Mouse (Mus musculus): ENCODE results near the gene Anxa9. TPM values are rescaled to one million over a fixed set of nuclear protein-coding genes. Genes with fewer than 3 reads are reported as not detected.

Gene Anxa9
- polyA plus RNA-seq, 1 experiment from 2014 or later, result 2.5 TPM

DNA sequence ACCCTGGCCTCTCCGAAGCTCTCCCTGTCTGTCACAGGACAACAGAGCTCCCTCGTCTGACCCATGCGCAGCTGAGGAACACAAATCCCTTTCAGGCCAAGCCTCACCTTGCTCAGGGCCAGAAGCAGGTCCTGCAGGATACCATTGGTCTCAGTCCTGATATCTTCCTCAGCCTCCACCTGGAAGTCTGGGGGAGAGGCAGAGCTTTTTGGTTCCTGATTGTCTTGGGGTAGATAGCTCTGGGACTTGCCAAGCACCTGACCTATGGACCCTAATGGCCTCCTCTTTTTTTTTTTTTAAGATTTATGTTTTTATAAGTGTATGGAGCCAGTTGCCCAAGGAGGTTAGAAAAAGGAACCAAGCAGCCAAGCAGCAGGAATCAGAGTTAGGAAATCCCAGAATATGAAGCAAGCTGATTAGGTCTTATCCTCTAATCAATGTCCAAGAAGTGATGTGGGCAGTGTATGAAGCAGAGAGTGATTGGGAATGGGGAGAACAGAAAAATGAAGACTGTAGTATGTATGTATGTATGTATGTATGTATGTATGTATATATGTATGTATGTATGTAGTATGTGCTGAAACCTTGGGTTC, 5.7 kb downstream of the Anxa9 start:
- no peak overlapping the region for H3K4me3 ChIP-seq (ENCODE audit: low read depth, low read length)
- H3K9me3 ChIP-seq (replicated peaks; ENCODE audit: control insufficient read depth, low read length), result no peaks in the 10 kb centered on the region
- 76% methylated on average over 3 of the region's 3 CpGs for WGBS (ENCODE audit: insufficient replicate concordance)
- H3K27me3 ChIP-seq (ENCODE audit: control insufficient read depth, insufficient read depth, low read depth, low read length), result no peaks in the 10 kb centered on the region
- H3K4me2 ChIP-seq (ENCODE audit: low read depth, low read length), result no peak overlapping the region
- peaks cover under 1% of the 10 kb centered on the region; the same call in 1 of the 2 replicates for H3K4me1 ChIP-seq (ENCODE audit: control insufficient read depth, low read depth, low read length)
- H3K9ac ChIP-seq (ENCODE audit: low read depth, low read length), result no peak overlapping the region
- no peak for ATAC-seq (ENCODE audit: low read depth)
- no peak overlapping the region for H3K27ac ChIP-seq (ENCODE audit: low read length)
- no peaks in the 10 kb centered on the region for H3K36me3 ChIP-seq (ENCODE audit: control insufficient read depth, insufficient read depth)

DNA sequence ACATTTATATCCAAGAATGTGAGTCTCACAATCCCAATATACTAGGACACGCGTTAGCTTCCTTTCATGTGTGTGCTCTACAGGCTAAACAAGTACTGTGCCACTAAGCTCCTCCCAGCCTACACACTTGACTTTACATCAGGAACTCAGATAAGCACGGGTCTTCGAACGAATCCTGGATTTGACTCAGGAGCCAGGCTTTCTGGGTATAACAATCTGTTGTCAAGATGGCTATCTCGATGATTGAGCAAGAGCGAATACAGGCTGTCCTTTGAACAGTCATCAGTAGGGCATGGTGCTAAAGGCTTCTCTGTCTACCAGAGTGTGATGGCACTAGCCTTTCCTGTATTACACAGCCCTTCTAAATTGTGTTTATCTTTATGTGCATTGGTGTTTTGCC, 9.0 kb downstream of the Anxa9 start:
- Histone ChIP-seq H3K27me3 (ENCODE audit: control insufficient read depth, insufficient read depth, low read depth, low read length) (no peaks in the 10 kb centered on the region), H3K4me3 (ENCODE audit: low read depth, low read length) (no peak overlapping the region), H3K27ac (ENCODE audit: low read length) (0 out of 2 replicates have a peak overlapping the region, but pooled peaks have one; percentile 6), H3K9ac (ENCODE audit: low read depth, low read length) (no peak overlapping the region), H3K9me3 (replicated peaks; ENCODE audit: control insufficient read depth, low read length) (no peaks in the 10 kb centered on the region), H3K36me3 (ENCODE audit: control insufficient read depth, insufficient read depth) (no peaks in the 10 kb centered on the region), H3K4me2 (ENCODE audit: low read depth, low read length) (no peak overlapping the region), H3K4me1 (ENCODE audit: control insufficient read depth, low read depth, low read length) (peaks cover 16% of the 10 kb centered on the region)
- ATAC-seq (ENCODE audit: low read depth), result peak; percentile 53
- 52% methylated on average over 7 of the region's 7 CpGs for WGBS (ENCODE audit: insufficient replicate concordance)

DNA sequence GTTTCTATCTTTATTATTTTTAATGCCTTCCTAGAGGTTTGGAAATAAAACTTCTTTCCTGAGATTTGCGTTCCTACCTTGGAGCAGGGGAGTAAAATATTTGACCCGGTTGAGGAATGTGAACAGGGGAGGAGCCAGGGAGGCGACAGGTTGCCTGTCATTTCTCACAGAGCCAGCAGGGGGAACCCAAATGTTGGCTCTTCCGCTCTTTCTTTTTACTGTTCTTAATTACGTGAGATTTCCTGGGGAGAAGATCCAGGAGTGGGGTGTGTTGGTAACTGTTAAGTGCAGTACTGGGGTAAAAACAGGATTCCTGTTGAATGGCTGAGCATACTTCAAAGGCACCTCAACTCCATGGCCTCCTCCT, 10.9 kb downstream of the Anxa9 start:
- Histone ChIP-seq H3K27me3 (ENCODE audit: control insufficient read depth, insufficient read depth, low read depth, low read length) (no peaks in the 10 kb centered on the region), H3K4me2 (ENCODE audit: low read depth, low read length) (no peak overlapping the region), H3K27ac (ENCODE audit: low read length) (no peak overlapping the region), H3K9me3 (replicated peaks; ENCODE audit: control insufficient read depth, low read length) (no peaks in the 10 kb centered on the region), H3K9ac (ENCODE audit: low read depth, low read length) (no peak overlapping the region), H3K4me3 (ENCODE audit: low read depth, low read length) (no peak overlapping the region), H3K4me1 (ENCODE audit: control insufficient read depth, low read depth, low read length) (peaks cover 19% of the 10 kb centered on the region), H3K36me3 (ENCODE audit: control insufficient read depth, insufficient read depth) (no peaks in the 10 kb centered on the region; the same call in 1 of the 2 replicates)
- 21% methylated on average over 5 of the region's 5 CpGs for WGBS (ENCODE audit: insufficient replicate concordance)
- ATAC-seq (ENCODE audit: low read depth), result 0 out of 2 replicates have a peak, but pooled peaks have one; percentile 19

DNA sequence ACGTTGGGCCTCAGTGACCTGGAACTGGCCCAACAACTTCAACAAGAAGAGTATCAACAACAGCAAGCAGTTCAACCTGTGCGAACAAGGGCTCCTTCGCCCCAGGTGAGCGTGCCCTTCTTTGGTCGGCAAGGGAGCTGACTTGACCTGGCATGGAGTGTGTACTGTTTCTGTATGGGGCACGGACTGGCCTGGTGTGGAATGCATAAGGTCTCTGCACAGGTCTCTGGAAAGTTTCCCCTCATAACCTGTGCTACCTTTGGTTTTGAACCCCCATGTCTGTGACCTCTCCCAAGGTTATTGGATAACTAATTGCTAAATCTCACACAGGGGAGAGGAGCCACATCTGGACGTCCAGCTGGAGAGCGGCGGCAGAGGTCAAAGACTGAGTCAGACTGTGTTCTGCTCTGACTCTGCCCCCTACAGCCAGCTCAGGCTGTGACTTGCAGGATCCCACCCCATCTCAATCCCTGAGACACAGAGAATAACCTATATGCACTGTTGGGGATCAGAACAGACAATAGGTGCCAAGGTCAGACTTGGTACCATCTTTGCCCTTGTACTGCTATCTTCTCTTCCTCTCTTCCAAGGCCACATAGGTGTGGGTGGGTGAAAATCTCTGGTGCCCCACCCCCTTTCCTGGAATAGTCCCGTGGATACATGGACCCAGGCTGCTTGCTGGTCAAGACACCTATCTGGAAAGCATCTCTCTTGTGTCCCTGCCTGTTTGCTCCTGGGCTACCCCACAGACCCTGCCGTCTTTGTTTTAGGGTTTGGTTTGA, 11.5 kb downstream of the Anxa9 start:
- H3K4me2 ChIP-seq (ENCODE audit: low read depth, low read length), result no peak overlapping the region
- peak overlapping the region; percentile 13; the same call in 1 of the 2 replicates for H3K27ac ChIP-seq (ENCODE audit: low read length)
- H3K9ac ChIP-seq (ENCODE audit: low read depth, low read length), result no peak overlapping the region
- ATAC-seq (ENCODE audit: low read depth), result peak; percentile 60
- H3K9me3 ChIP-seq (replicated peaks; ENCODE audit: control insufficient read depth, low read length), result no peaks in the 10 kb centered on the region
- H3K4me1 ChIP-seq (ENCODE audit: control insufficient read depth, low read depth, low read length), result peaks cover 19% of the 10 kb centered on the region
- no peaks in the 10 kb centered on the region; the same call in 1 of the 2 replicates for H3K36me3 ChIP-seq (ENCODE audit: control insufficient read depth, insufficient read depth)
- WGBS (ENCODE audit: insufficient replicate concordance), result 69% methylated on average over 11 of the region's 11 CpGs
- H3K27me3 ChIP-seq (ENCODE audit: control insufficient read depth, insufficient read depth, low read depth, low read length), result no peaks in the 10 kb centered on the region
- no peak overlapping the region for H3K4me3 ChIP-seq (ENCODE audit: low read depth, low read length)

DNA sequence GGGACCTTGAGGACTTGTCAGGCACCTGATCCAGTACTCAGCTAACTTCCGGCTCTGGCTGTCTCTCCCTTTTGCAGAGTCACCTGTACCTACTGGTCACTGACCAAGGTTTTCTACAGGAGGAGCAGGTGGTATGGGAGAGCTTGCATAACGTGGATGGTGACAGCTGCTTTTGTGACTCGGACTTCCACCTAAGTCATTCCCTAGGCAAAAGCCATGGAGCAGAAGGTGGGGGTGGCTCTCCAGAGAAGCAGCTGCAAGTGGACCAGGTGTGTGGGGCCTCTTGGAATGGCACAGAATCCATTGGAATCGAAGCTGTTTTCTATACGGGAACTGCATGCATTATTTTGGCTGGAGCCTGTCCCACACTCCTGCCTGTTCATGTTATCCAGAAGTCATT, 12.3 kb downstream of the Anxa9 start:
- no peak overlapping the region for H3K4me3 ChIP-seq (ENCODE audit: low read depth, low read length)
- peaks cover 19% of the 10 kb centered on the region for H3K4me1 ChIP-seq (ENCODE audit: control insufficient read depth, low read depth, low read length)
- no peak overlapping the region for H3K4me2 ChIP-seq (ENCODE audit: low read depth, low read length)
- WGBS (ENCODE audit: insufficient replicate concordance), result 59% methylated on average over 5 of the region's 5 CpGs
- H3K27ac ChIP-seq (ENCODE audit: low read length), result no peak overlapping the region
- no peaks in the 10 kb centered on the region for H3K9me3 ChIP-seq (replicated peaks; ENCODE audit: control insufficient read depth, low read length)
- ATAC-seq (ENCODE audit: low read depth), result no peak
- no peak overlapping the region for H3K9ac ChIP-seq (ENCODE audit: low read depth, low read length)
- H3K36me3 ChIP-seq (ENCODE audit: control insufficient read depth, insufficient read depth), result no peaks in the 10 kb centered on the region; the same call in 1 of the 2 replicates
- no peaks in the 10 kb centered on the region for H3K27me3 ChIP-seq (ENCODE audit: control insufficient read depth, insufficient read depth, low read depth, low read length)

DNA sequence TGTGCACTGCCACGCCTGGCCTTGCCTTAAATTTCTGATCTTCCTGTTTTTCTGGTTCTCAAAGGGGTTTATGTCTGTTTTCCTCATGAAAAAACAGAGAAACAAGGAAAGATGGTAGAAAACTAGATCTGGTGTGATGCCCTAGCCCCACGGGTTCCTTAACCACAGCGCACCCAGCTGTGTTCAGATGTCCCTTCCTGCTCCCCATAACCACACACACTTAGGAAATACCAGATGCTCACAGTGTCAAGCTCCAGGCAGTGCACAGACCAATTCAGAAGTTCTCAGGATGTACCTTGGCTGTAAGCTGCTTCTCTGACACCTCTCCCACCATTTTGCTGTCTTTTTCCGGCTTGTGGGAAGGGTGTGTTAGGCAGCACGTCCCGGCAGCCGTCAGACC, 12.7 kb downstream of the Anxa9 start:
- Histone ChIP-seq H3K4me2 (ENCODE audit: low read depth, low read length) (no peak overlapping the region), H3K4me1 (ENCODE audit: control insufficient read depth, low read depth, low read length) (peaks cover 19% of the 10 kb centered on the region)
- WGBS (ENCODE audit: insufficient replicate concordance), result 61% methylated on average over 7 of the region's 7 CpGs

DNA sequence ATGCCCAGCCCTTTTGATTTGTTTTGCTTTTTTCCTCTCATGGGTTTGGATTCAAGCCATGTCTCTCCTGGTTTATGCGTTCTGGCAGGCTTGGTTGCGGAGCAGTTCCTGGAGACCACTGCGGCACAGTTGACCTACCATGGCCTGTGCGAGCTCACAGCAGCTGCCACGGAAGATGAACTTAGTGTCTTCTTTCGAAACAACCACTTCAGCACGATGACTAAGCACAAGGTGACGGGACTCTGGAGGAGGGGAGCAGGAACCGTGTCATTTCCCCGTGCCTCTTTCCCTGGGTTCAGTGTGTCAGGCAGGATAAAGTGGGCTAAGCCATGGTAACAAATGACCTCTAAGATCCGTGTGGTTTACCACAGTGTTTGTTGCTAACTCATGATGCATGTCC, 13.4 kb downstream of the Anxa9 start:
- peak; percentile 35 for ATAC-seq (ENCODE audit: low read depth)

More for the DNA sequence above, 12.7 kb downstream of the Anxa9 start:
- Histone ChIP-seq H3K9ac (ENCODE audit: low read depth, low read length) (no peak overlapping the region), H3K36me3 (ENCODE audit: control insufficient read depth, insufficient read depth) (no peaks in the 10 kb centered on the region; the same call in 1 of the 2 replicates), H3K27me3 (ENCODE audit: control insufficient read depth, insufficient read depth, low read depth, low read length) (no peaks in the 10 kb centered on the region), H3K4me3 (ENCODE audit: low read depth, low read length) (no peak overlapping the region), H3K9me3 (replicated peaks; ENCODE audit: control insufficient read depth, low read length) (no peaks in the 10 kb centered on the region), H3K27ac (ENCODE audit: low read length) (no peak overlapping the region)
- no peak for ATAC-seq (ENCODE audit: low read depth)

DNA sequence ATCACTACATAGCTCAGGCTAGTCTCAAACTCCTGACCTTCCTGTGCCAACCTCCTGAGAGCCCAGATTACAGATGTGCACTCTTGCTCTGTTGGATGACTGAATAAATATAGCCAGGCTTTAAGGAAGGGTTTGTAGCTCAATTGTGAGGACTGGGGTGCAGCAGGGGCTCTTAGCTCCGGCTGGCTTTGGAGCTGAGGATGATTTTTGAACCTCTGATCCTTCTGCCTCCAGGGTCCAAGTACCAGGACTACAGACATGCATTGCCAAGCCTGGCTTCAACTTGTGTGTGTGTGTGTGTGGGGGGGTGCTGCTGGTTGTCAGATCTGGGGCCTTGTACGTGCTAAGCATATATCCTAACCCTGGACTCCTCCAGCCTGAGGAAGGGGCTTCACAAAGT, 14.1 kb downstream of the Anxa9 start:
- H3K27ac ChIP-seq (ENCODE audit: low read length), result no peak overlapping the region
- peaks cover 7% of the 10 kb centered on the region for H3K36me3 ChIP-seq (ENCODE audit: control insufficient read depth, insufficient read depth)
- peaks cover 19% of the 10 kb centered on the region for H3K4me1 ChIP-seq (ENCODE audit: control insufficient read depth, low read depth, low read length)

More for the DNA sequence above, 13.4 kb downstream of the Anxa9 start:
- Histone ChIP-seq H3K9ac (ENCODE audit: low read depth, low read length) (no peak overlapping the region), H3K36me3 (ENCODE audit: control insufficient read depth, insufficient read depth) (peaks cover under 1% of the 10 kb centered on the region), H3K4me2 (ENCODE audit: low read depth, low read length) (no peak overlapping the region), H3K4me3 (ENCODE audit: low read depth, low read length) (no peak overlapping the region), H3K27me3 (ENCODE audit: control insufficient read depth, insufficient read depth, low read depth, low read length) (no peaks in the 10 kb centered on the region), H3K27ac (ENCODE audit: low read length) (peak overlapping the region; percentile 28; the same call in 1 of the 2 replicates), H3K9me3 (replicated peaks; ENCODE audit: control insufficient read depth, low read length) (no peaks in the 10 kb centered on the region), H3K4me1 (ENCODE audit: control insufficient read depth, low read depth, low read length) (peaks cover 19% of the 10 kb centered on the region)
- 15% methylated on average over 11 of the region's 11 CpGs for WGBS (ENCODE audit: insufficient replicate concordance)

DNA sequence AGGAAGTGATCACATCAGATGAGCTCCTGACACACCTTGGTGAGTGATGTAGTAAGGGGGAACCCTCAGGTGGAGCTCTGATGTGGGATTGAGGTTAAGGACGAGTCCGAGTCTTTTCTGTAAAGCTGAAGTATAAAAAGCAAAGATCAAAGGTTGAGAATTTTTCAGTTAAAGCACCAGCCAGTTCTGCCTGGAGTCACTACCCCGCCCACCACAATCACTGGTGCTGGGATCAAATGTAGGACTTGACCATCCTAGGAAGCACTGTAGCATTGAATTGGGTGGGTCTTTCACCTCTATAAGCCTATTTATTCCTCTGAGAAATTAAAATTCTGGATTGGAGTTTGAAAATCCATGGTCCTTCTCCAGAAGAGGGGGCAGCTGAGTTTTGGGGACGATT, 15.9 kb downstream of the Anxa9 start:
- no peak overlapping the region for H3K4me3 ChIP-seq (ENCODE audit: low read depth, low read length)
- ATAC-seq (ENCODE audit: low read depth), result no peak
- H3K9me3 ChIP-seq (replicated peaks; ENCODE audit: control insufficient read depth, low read length), result no peaks in the 10 kb centered on the region
- no peak overlapping the region for H3K27ac ChIP-seq (ENCODE audit: low read length)
- H3K4me1 ChIP-seq (ENCODE audit: control insufficient read depth, low read depth, low read length), result peaks cover 21% of the 10 kb centered on the region
- H3K4me2 ChIP-seq (ENCODE audit: low read depth, low read length), result no peak overlapping the region
- no peaks in the 10 kb centered on the region for H3K27me3 ChIP-seq (ENCODE audit: control insufficient read depth, insufficient read depth, low read depth, low read length)
- WGBS (ENCODE audit: insufficient replicate concordance), result 53% methylated on average over 4 of the region's 4 CpGs
- H3K9ac ChIP-seq (ENCODE audit: low read depth, low read length), result no peak overlapping the region
- H3K36me3 ChIP-seq (ENCODE audit: control insufficient read depth, insufficient read depth), result peaks cover 10% of the 10 kb centered on the region

More for the DNA sequence above, 14.1 kb downstream of the Anxa9 start:
- no peaks in the 10 kb centered on the region for H3K9me3 ChIP-seq (replicated peaks; ENCODE audit: control insufficient read depth, low read length)
- H3K4me2 ChIP-seq (ENCODE audit: low read depth, low read length), result no peak overlapping the region
- ATAC-seq (ENCODE audit: low read depth), result no peak
- H3K9ac ChIP-seq (ENCODE audit: low read depth, low read length), result no peak overlapping the region
- H3K27me3 ChIP-seq (ENCODE audit: control insufficient read depth, insufficient read depth, low read depth, low read length), result no peaks in the 10 kb centered on the region
- H3K4me3 ChIP-seq (ENCODE audit: low read depth, low read length), result no peak overlapping the region
- WGBS (ENCODE audit: insufficient replicate concordance), result 57% methylated on average over 2 of the region's 2 CpGs
